In the genomic region with DNA sequence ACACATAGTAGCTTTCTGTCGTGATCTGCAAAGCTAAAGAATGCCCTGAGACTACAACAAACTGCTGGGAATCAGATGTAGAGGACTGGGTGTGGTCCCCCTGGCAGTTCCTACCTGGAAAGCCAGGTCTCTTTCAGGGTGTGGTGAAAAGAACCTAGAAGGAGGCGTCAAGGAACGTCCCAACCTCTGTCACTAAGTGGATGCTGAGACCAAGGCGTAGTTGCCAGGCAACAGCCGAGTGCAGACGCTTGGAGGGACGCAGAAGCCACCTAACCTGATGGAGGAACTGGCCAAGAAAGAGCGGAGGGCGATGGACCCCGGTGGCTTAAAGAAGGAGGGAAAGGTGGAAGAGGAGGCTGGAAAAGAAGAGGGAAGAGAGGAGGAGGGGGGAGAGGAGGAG, we compare ENCODE assay signal across 8 mouse cellular contexts. TPM values are rescaled to one million over a fixed set of nuclear protein-coding genes. Genes with fewer than 3 reads are reported as not detected.
DNase-seq lines count a peak whose midpoint lies in the region; ATAC-seq and TF ChIP-seq lines count a peak whose summit lies in the region.

A gene (plus strand): TSS at position 223 of the 400 bp plus-strand sequence.

- WGBS in forebrain, embryonic 11.5 days = 11% methylated on average over 9 of the region's 10 CpGs
- WGBS in neural tube, embryonic 13.5 days = 14% methylated on average over 10 of the region's 10 CpGs
- 8% methylated on average over 10 of the region's 10 CpGs for WGBS in cerebellum, adult 2 months

- TF ChIP-seq POLR2A in cerebellum, adult 2 months (IDR thresholded peaks at IDR 0.05; ENCODE audit: borderline replicate concordance, insufficient read depth, low read length) = no peak

- no peak for TF ChIP-seq CTCF in left cerebral cortex, adult 2 months (IDR thresholded peaks at IDR 0.05)
- TF ChIP-seq CTCF in cerebellum, adult 2 months (IDR thresholded peaks at IDR 0.05; ENCODE audit: borderline replicate concordance, insufficient read depth, low read depth, low read length) = no peak

- no peaks in the 10 kb centered on the region for H3K4me1 ChIP-seq in forebrain, embryonic 11.5 days (replicated peaks; ENCODE audit: control insufficient read depth, insufficient read depth, low read length)
- peaks cover 18% of the 10 kb centered on the region for H3K4me1 ChIP-seq in neural tube, embryonic 13.5 days (replicated peaks)
- no peaks in the 10 kb centered on the region; the same call in 1 of the 2 replicates for H3K4me1 ChIP-seq in cerebellum, adult 2 months (ENCODE audit: control insufficient read depth, insufficient read depth, low read length)

- DNase-seq in left cerebral cortex, adult 2 months (ENCODE audit: extremely low spot score in 1 of 2, low spot score in 2 of 2) = peak; percentile 48 to 57
- no peak for DNase-seq in left cerebral cortex, adult 11 months (ENCODE audit: low spot score)
- no peak for DNase-seq in forebrain, embryonic 11.5 days (ENCODE audit: low spot score)
- no peak for DNase-seq in layer of hippocampus, postnatal 36 days
- DNase-seq in cerebellum, adult 2 months = no peak
- no peak for DNase-seq in adrenal gland, postnatal 14 days
- DNase-seq in spleen, postnatal 4 days (ENCODE audit: low spot score in 2 of 2) = no peak

- H3K27me3 ChIP-seq in forebrain, embryonic 11.5 days (ENCODE audit: control insufficient read depth, insufficient read depth, low read length) = no peaks in the 10 kb centered on the region
- H3K27me3 ChIP-seq in neural tube, embryonic 13.5 days = no peaks in the 10 kb centered on the region
- no peaks in the 10 kb centered on the region for H3K27me3 ChIP-seq in cerebellum, adult 2 months (ENCODE audit: control insufficient read depth, insufficient read depth, low read length)

- ATAC-seq in forebrain, embryonic 11.5 days (replicated peaks; ENCODE audit: low FRiP score) = no peak
- no peak for ATAC-seq in neural tube, embryonic 13.5 days (ENCODE audit: low read depth)

- no peak within 1 kb of the TSS for H3K9ac ChIP-seq in forebrain, embryonic 11.5 days (ENCODE audit: low read length)
- 0 out of 2 replicates have a peak within 1 kb of the TSS, but pooled peaks have one; percentile 41 for H3K9ac ChIP-seq in neural tube, embryonic 13.5 days

- H3K9me3 ChIP-seq in forebrain, embryonic 11.5 days (ENCODE audit: control insufficient read depth, low read length) = no peaks in the 10 kb centered on the region
- no peaks in the 10 kb centered on the region for H3K9me3 ChIP-seq in neural tube, embryonic 13.5 days

- peak within 1 kb of the TSS; percentile 75 for H3K27ac ChIP-seq in left cerebral cortex, adult 2 months
- no peak within 1 kb of the TSS for H3K27ac ChIP-seq in forebrain, embryonic 11.5 days (ENCODE audit: low read depth, low read length)
- no peak within 1 kb of the TSS for H3K27ac ChIP-seq in neural tube, embryonic 13.5 days (replicated peaks)
- no peak within 1 kb of the TSS for H3K27ac ChIP-seq in cerebellum, adult 2 months (ENCODE audit: insufficient read depth, low read length)

- peaks cover 6% of the 10 kb centered on the region for H3K36me3 ChIP-seq in forebrain, embryonic 11.5 days (ENCODE audit: control insufficient read depth, insufficient read depth, low read length)
- H3K36me3 ChIP-seq in neural tube, embryonic 13.5 days = peaks cover 8% of the 10 kb centered on the region

- peak within 1 kb of the TSS; percentile 48 for H3K4me2 ChIP-seq in forebrain, embryonic 11.5 days (ENCODE audit: low read depth, low read length, severe bottlenecking)
- peak within 1 kb of the TSS; percentile 51 for H3K4me2 ChIP-seq in neural tube, embryonic 13.5 days

- H3K4me3 ChIP-seq in left cerebral cortex, adult 2 months = peak within 1 kb of the TSS; percentile 56
- peak within 1 kb of the TSS; percentile 5; the same call in 1 of the 2 replicates for H3K4me3 ChIP-seq in forebrain, embryonic 11.5 days (ENCODE audit: low read depth, low read length)
- peak within 1 kb of the TSS; percentile 22 for H3K4me3 ChIP-seq in neural tube, embryonic 13.5 days
- H3K4me3 ChIP-seq in cerebellum, adult 2 months (replicated peaks; ENCODE audit: insufficient read depth, low read depth, low read length) = no peak within 1 kb of the TSS

- intact Hi-C loops in left cerebral cortex, adult 2 months (cut with DNase I) = loop anchor here (10.0 kb wide), 1 partner anchor 1008 kb away; no protein-coding TSS in a partner anchor

RNA-seq across cellular contexts. Expression of the gene that starts here (rescaled TPM):
- 10 to 100 TPM; 19.9 to 22.0 TPM for total RNA-seq in left cerebral cortex, adult 2 months (2021)
- 0.93 and 1.1 TPM in 2 replicates for polyA plus RNA-seq in forebrain, embryonic 11.5 days (2014; fragmentation: Nextera tagmentation; extraction: Ambion mirVana)
- 10 to 100 TPM; 13.4 to 15.3 TPM for total RNA-seq in layer of hippocampus, postnatal 36 days (2021)
- 2.9 and 3.8 TPM in 2 replicates for polyA plus RNA-seq in neural tube, embryonic 13.5 days (2015; fragmentation: Nextera tagmentation; extraction: Ambion mirVana)
- 2.8 and 3.3 TPM in 2 replicates for polyA plus RNA-seq in cerebellum, adult 2 months (2012; rRNA removed)
- total RNA-seq in adrenal gland, postnatal 14 days (2021) = 0.52 TPM in 1 of 2 replicates, not detected in the other

Comparison
In these comparisons a context has a peak if more than half of its experiments do, and no peak if none do; other contexts are left out.
1. DNase-seq: peak in left cerebral cortex, adult 2 months (2 of 2); none in left cerebral cortex, adult 11 months (single experiment), forebrain, embryonic 11.5 days (single experiment), layer of hippocampus, postnatal 36 days (0 of 2), cerebellum, adult 2 months (0 of 2), adrenal gland, postnatal 14 days (single experiment) and spleen, postnatal 4 days (0 of 2).